Mouse (Mus musculus): ENCODE measurements around the gene Sprr2i. TPM values are rescaled to one million over a fixed set of nuclear protein-coding genes. Genes with fewer than 3 reads are reported as not detected.
A peak's percentile ranks its signal among the peaks of the same experiment; 100 is the strongest.

The Sprr2i gene
- polyA plus RNA-seq (2015; fragmentation: Nextera tagmentation; extraction: Ambion mirVana), result not detected in 2 replicates

GRCm38 (mm10) chr3:92407691-92408090 lies at the start of gene Sprr2i:
TSS of gene Sprr2i (plus strand) at chr3:92407991.
- Histone ChIP-seq H3K4me3 (ENCODE audit: low read depth, low read length) (no peak within 1 kb of the TSS), H3K9ac (replicated peaks; ENCODE audit: low read depth) (no peak within 1 kb of the TSS), H3K36me3 (ENCODE audit: insufficient read depth, low read length) (no peaks in the 10 kb centered on the region), H3K27me3 (replicated peaks; ENCODE audit: insufficient read depth, low read length) (no peaks in the 10 kb centered on the region), H3K9me3 (ENCODE audit: low read length) (no peaks in the 10 kb centered on the region), H3K4me2 (replicated peaks; ENCODE audit: low read depth, low read length) (no peak within 1 kb of the TSS), H3K4me1 (ENCODE audit: insufficient read depth, low read depth, low read length) (no peaks in the 10 kb centered on the region), H3K27ac (ENCODE audit: low read length) (no peak within 1 kb of the TSS)
- no peak for TF ChIP-seq CTCF (IDR thresholded peaks at IDR 0.05)
- no peak for DNase-seq (ENCODE audit: low spot score)
- no peak for ATAC-seq
- 85% methylated on average over 2 of the region's 2 CpGs for WGBS

- no peak for ATAC-seq
- no peaks in the 10 kb centered on the region for H3K36me3 ChIP-seq (ENCODE audit: insufficient read depth, low read length)
- no peak overlapping the region for H3K4me3 ChIP-seq (ENCODE audit: low read depth, low read length)
- H3K9ac ChIP-seq (replicated peaks; ENCODE audit: low read depth), result no peak overlapping the region
- TF ChIP-seq EP300 (IDR thresholded peaks at IDR 0.05) (no peak), CTCF (IDR thresholded peaks at IDR 0.05) (no peak)
- no peaks in the 10 kb centered on the region for H3K27me3 ChIP-seq (replicated peaks; ENCODE audit: insufficient read depth, low read length)
- DNase-seq (ENCODE audit: low spot score), result no peak
- H3K4me2 ChIP-seq (replicated peaks; ENCODE audit: low read depth, low read length), result no peak overlapping the region
- H3K27ac ChIP-seq (ENCODE audit: low read length), result no peak overlapping the region
- no peaks in the 10 kb centered on the region for H3K4me1 ChIP-seq (ENCODE audit: insufficient read depth, low read depth, low read length)
- no peaks in the 10 kb centered on the region for H3K9me3 ChIP-seq (ENCODE audit: low read length)
Observed at GRCm38 (mm10) chr3:92361619-92362018, 46.2 kb upstream of the Sprr2i start.

- no peaks in the 10 kb centered on the region for H3K9me3 ChIP-seq (ENCODE audit: low read length)
Observed at GRCm38 (mm10) chr3:92364887-92365286, 42.9 kb upstream of the Sprr2i start, which contains the start of gene Sprr2f. TSS of gene Sprr2f (plus strand) at chr3:92365187.

GRCm38 (mm10) chr3:92373613-92374012 lies 34.2 kb upstream of the Sprr2i start:
- no peak overlapping the region for H3K4me3 ChIP-seq (ENCODE audit: low read depth, low read length)
- no peak for DNase-seq (ENCODE audit: low spot score)
- H3K27ac ChIP-seq (ENCODE audit: low read length), result no peak overlapping the region
- no peaks in the 10 kb centered on the region for H3K4me1 ChIP-seq (ENCODE audit: insufficient read depth, low read depth, low read length)
- no peak for ATAC-seq
- H3K9ac ChIP-seq (replicated peaks; ENCODE audit: low read depth), result no peak overlapping the region
- no peaks in the 10 kb centered on the region for H3K36me3 ChIP-seq (ENCODE audit: insufficient read depth, low read length)
- 60% methylated on average over 2 of the region's 2 CpGs for WGBS
- H3K9me3 ChIP-seq (ENCODE audit: low read length), result no peaks in the 10 kb centered on the region
- no peaks in the 10 kb centered on the region for H3K27me3 ChIP-seq (replicated peaks; ENCODE audit: insufficient read depth, low read length)
- H3K4me2 ChIP-seq (replicated peaks; ENCODE audit: low read depth, low read length), result no peak overlapping the region
- TF ChIP-seq CTCF (IDR thresholded peaks at IDR 0.05) (no peak), EP300 (IDR thresholded peaks at IDR 0.05) (no peak)

More at GRCm38 (mm10) chr3:92364887-92365286, 42.9 kb upstream of the Sprr2i start, which contains the start of gene Sprr2f:
- ATAC-seq (no peak), DNase-seq (ENCODE audit: low spot score) (no peak)
- Histone ChIP-seq H3K27ac (ENCODE audit: low read length) (no peak within 1 kb of the TSS), H3K9ac (replicated peaks; ENCODE audit: low read depth) (no peak within 1 kb of the TSS), H3K4me1 (ENCODE audit: insufficient read depth, low read depth, low read length) (no peaks in the 10 kb centered on the region), H3K4me3 (ENCODE audit: low read depth, low read length) (no peak within 1 kb of the TSS), H3K4me2 (replicated peaks; ENCODE audit: low read depth, low read length) (no peak within 1 kb of the TSS), H3K27me3 (replicated peaks; ENCODE audit: insufficient read depth, low read length) (no peaks in the 10 kb centered on the region), H3K36me3 (ENCODE audit: insufficient read depth, low read length) (no peaks in the 10 kb centered on the region)
- 60% methylated on average over 3 of the region's 3 CpGs for WGBS
- TF ChIP-seq CTCF (IDR thresholded peaks at IDR 0.05) (no peak), EP300 (IDR thresholded peaks at IDR 0.05) (no peak)

GRCm38 (mm10) chr3:92385385-92385784 lies 22.4 kb upstream of the Sprr2i start, which contains the start of gene Sprr2h:
TSS of gene Sprr2h (plus strand) at chr3:92385685.
- 76% methylated on average over 1 of the region's 1 CpGs for WGBS
- ATAC-seq (no peak), DNase-seq (ENCODE audit: low spot score) (no peak)
- H3K27me3 ChIP-seq (replicated peaks; ENCODE audit: insufficient read depth, low read length), result no peaks in the 10 kb centered on the region
- no peaks in the 10 kb centered on the region for H3K9me3 ChIP-seq (ENCODE audit: low read length)
- H3K9ac ChIP-seq (replicated peaks; ENCODE audit: low read depth), result no peak within 1 kb of the TSS
- H3K4me2 ChIP-seq (replicated peaks; ENCODE audit: low read depth, low read length), result no peak within 1 kb of the TSS
- no peak for TF ChIP-seq EP300 (IDR thresholded peaks at IDR 0.05)
- TF ChIP-seq CTCF (IDR thresholded peaks at IDR 0.05), result no peak
- H3K36me3 ChIP-seq (ENCODE audit: insufficient read depth, low read length), result no peaks in the 10 kb centered on the region
- no peaks in the 10 kb centered on the region for H3K4me1 ChIP-seq (ENCODE audit: insufficient read depth, low read depth, low read length)
- no peak within 1 kb of the TSS for H3K4me3 ChIP-seq (ENCODE audit: low read depth, low read length)
- no peak within 1 kb of the TSS for H3K27ac ChIP-seq (ENCODE audit: low read length)

- Histone ChIP-seq H3K9me3 (ENCODE audit: low read length) (no peaks in the 10 kb centered on the region), H3K4me1 (ENCODE audit: insufficient read depth, low read depth, low read length) (no peaks in the 10 kb centered on the region), H3K4me2 (replicated peaks; ENCODE audit: low read depth, low read length) (no peak overlapping the region), H3K27me3 (replicated peaks; ENCODE audit: insufficient read depth, low read length) (no peaks in the 10 kb centered on the region), H3K36me3 (ENCODE audit: insufficient read depth, low read length) (no peaks in the 10 kb centered on the region), H3K27ac (ENCODE audit: low read length) (no peak overlapping the region), H3K9ac (replicated peaks; ENCODE audit: low read depth) (no peak overlapping the region), H3K4me3 (ENCODE audit: low read depth, low read length) (no peak overlapping the region)
- 36% methylated on average over 1 of the region's 1 CpGs for WGBS
- TF ChIP-seq CTCF (IDR thresholded peaks at IDR 0.05), result peak; percentile 45
- TF ChIP-seq EP300 (IDR thresholded peaks at IDR 0.05), result no peak
- ATAC-seq, result no peak
- peak; percentile 10 for DNase-seq (ENCODE audit: low spot score)
Observed at GRCm38 (mm10) chr3:92394301-92394700, 13.5 kb upstream of the Sprr2i start.

DNA sequence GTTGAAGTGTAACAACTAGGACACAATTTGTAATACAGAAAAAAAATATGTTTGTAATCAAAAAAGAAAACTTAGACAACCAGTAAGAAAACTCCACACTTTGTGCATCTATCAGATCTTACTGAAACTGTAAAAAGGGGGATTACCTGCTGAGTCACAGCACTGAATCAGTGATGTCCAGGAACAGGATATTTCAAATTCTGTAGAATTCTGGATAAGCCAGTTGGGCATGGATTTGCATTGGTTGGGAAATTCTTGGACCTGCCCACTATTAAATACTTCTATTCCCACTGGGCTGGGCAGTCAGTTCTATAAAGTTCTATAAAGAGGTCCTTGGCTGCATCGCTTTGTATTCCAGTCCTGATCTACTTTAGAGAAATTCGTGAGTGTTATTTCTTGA lies 10.0 kb downstream of the Sprr2i start, which contains the start of gene Sprr2j-ps:
Gene Sprr2j-ps (plus strand): TSS at position 301 of the 400 bp plus-strand sequence.
- H3K4me1 ChIP-seq (ENCODE audit: insufficient read depth, low read depth, low read length), result no peaks in the 10 kb centered on the region
- TF ChIP-seq CTCF (IDR thresholded peaks at IDR 0.05) (no peak), EP300 (IDR thresholded peaks at IDR 0.05) (no peak)
- no peak within 1 kb of the TSS for H3K4me3 ChIP-seq (ENCODE audit: low read depth, low read length)
- H3K9ac ChIP-seq (replicated peaks; ENCODE audit: low read depth), result no peak within 1 kb of the TSS
- no peaks in the 10 kb centered on the region for H3K27me3 ChIP-seq (replicated peaks; ENCODE audit: insufficient read depth, low read length)
- ATAC-seq (no peak), DNase-seq (ENCODE audit: low spot score) (no peak)
- H3K9me3 ChIP-seq (ENCODE audit: low read length), result no peaks in the 10 kb centered on the region
- H3K36me3 ChIP-seq (ENCODE audit: insufficient read depth, low read length), result no peaks in the 10 kb centered on the region
- WGBS, result 84% methylated on average over 2 of the region's 2 CpGs
- no peak within 1 kb of the TSS for H3K27ac ChIP-seq (ENCODE audit: low read length)
- no peak within 1 kb of the TSS for H3K4me2 ChIP-seq (replicated peaks; ENCODE audit: low read depth, low read length)
